Mouse (Mus musculus) intestine, embryonic 15.5 days (tissue): ENCODE results near the gene Idh3a. TPM values are rescaled to one million over a fixed set of nuclear protein-coding genes. Genes with fewer than 3 reads are reported as not detected.

Experiments
- polyA plus RNA-seq: library from polyadenylated mRNA; unstranded; fragments of >200 nt; fragmentation: Nextera tagmentation; extraction: Ambion mirVana; gene quantifications from 2 replicates; pipeline ENCODE4 v1.2.1, GENCODE M21; 2015

Gene Idh3a
- polyA plus RNA-seq, 1 experiment from 2014 or later, result 206 TPM

Other genes with a start within 250 kb of the Idh3a start
- gene Dmxl2, start 84.7 kb upstream of the Idh3a start, polyA plus RNA-seq, result 4.1 and 4.4 TPM in 2 replicates
- gene Sh2d7, start 47.4 kb upstream of the Idh3a start, polyA plus RNA-seq, result not detected in 2 replicates
- gene Cib2, start 26.1 kb upstream of the Idh3a start, polyA plus RNA-seq, result 9.4 and 9.9 TPM in 2 replicates
- 0.16 and 0.52 TPM in 2 replicates for gene Acsbg1, start 75.5 kb downstream of the Idh3a start, polyA plus RNA-seq
- gene Dnaja4, start 112.5 kb downstream of the Idh3a start, polyA plus RNA-seq, result 4.1 and 4.3 TPM in 2 replicates
- 149 and 152 TPM in 2 replicates for gene Wdr61, start 148.2 kb downstream of the Idh3a start, polyA plus RNA-seq
- gene Crabp1, start 178.4 kb downstream of the Idh3a start, polyA plus RNA-seq, result 16.5 and 16.7 TPM in 2 replicates